8 mouse cellular contexts compared by ENCODE assay signal in genomic region chr1:91215981-91216380, GRCm38 (mm10). TPM values are rescaled to one million over a fixed set of nuclear protein-coding genes. Genes with fewer than 3 reads are reported as not detected.
A peak's percentile ranks its signal among the peaks of the same experiment; 100 is the strongest.
DNase-seq lines count a peak whose midpoint lies in the region.

No protein-coding gene starts in this region.

- peak; percentile 63 for DNase-seq in left cerebral cortex, postnatal 4 days
- no peak for DNase-seq in left cerebral cortex, adult 18-20 months (ENCODE audit: low spot score in 2 of 2)
- DNase-seq in Muller cell, postnatal 12 days (ENCODE audit: inconsistent ontology term) = peak; percentile 90
- peak; percentile 31 to 35 for DNase-seq in cerebellum, postnatal 14 days
- peak; percentile 28 for DNase-seq in heart, postnatal 4 days
- no peak for DNase-seq in spleen, postnatal 10 days (ENCODE audit: low spot score in 2 of 2)
- DNase-seq in layer of hippocampus, adult 8-10 months (ENCODE audit: low spot score in 2 of 2) = no peak
- no peak for DNase-seq in frontal cortex, postnatal 25 days (ENCODE audit: low spot score in 2 of 2)

- intact Hi-C loops in left cerebral cortex, postnatal 4 days (cut with DNase I) = no loop called here

RNA-seq across cellular contexts. Expression of gene Ube2f, which starts 34.1 kb away (rescaled TPM):
- total RNA-seq in left cerebral cortex, postnatal 4 days (2021) = 10 to 100 TPM; 44.5 to 48.4 TPM
- 10 to 100 TPM; 57.6 to 57.9 TPM for total RNA-seq in left cerebral cortex, adult 18-20 months (2021)
- 10 to 100 TPM; 49.3 to 55.0 TPM for total RNA-seq in heart, postnatal 4 days (2021)
- total RNA-seq in layer of hippocampus, adult 8-10 months (2022) = 10 to 100 TPM; 48.0 to 48.9 (median 48.6) TPM

RNA-seq across cellular contexts. Expression of gene Ramp1, which starts 36.4 kb away (rescaled TPM):
- 10 to 100 TPM; 12.3 to 14.3 TPM for total RNA-seq in left cerebral cortex, postnatal 4 days (2021)
- total RNA-seq in left cerebral cortex, adult 18-20 months (2021) = 10 to 100 TPM; 51.6 to 52.7 TPM
- total RNA-seq in heart, postnatal 4 days (2021) = 10 to 100 TPM; 24.3 to 26.8 TPM
- total RNA-seq in layer of hippocampus, adult 8-10 months (2022) = 10 to 100 TPM; 55.1 to 62.5 (median 56.6) TPM

Comparison
In these comparisons a context has a peak if more than half of its experiments do, and no peak if none do; other contexts are left out.
1. DNase-seq: peak in left cerebral cortex, postnatal 4 days (single experiment), Muller cell, postnatal 12 days (single experiment), cerebellum, postnatal 14 days (2 of 2) and heart, postnatal 4 days (single experiment); none in left cerebral cortex, adult 18-20 months (0 of 2), spleen, postnatal 10 days (0 of 2), layer of hippocampus, adult 8-10 months (0 of 2) and frontal cortex, postnatal 25 days (0 of 2).